ENCODE assay signal across 8 mouse cellular contexts in the genomic region with DNA sequence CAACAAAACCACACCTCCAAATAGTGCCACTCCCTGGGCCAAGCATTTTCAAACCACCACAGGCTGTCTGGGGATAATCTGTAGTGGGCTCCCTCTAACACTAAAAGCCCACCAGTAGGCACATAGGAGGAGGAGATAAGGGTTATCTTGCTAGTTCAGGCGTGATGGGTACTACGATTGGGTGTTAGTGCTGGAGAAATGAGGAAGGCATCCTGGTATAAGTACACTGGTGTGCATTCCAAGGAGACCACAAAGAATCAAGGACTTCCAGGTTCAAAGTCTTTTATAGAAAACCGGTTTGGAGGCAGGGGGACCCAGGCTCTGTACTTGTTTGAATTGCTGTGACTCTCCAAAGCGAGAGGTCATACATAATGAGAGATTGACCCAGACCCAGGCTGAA. TPM values are rescaled to one million over a fixed set of nuclear protein-coding genes. Genes with fewer than 3 reads are reported as not detected.
A peak's percentile ranks its signal among the peaks of the same experiment; 100 is the strongest.
DNase-seq lines count a peak whose midpoint lies in the region; ATAC-seq and TF ChIP-seq lines count a peak whose summit lies in the region.

No protein-coding gene starts in this region.

- H3K4me3 ChIP-seq in lung, embryonic 15.5 days = peak overlapping the region; percentile 61
- H3K4me3 ChIP-seq in embryonic facial prominence, embryonic 14.5 days (ENCODE audit: low read depth, low read length) = peak overlapping the region; percentile 77
- peak overlapping the region; percentile 74 for H3K4me3 ChIP-seq in limb, embryonic 11.5 days (ENCODE audit: low read depth, low read length)
- H3K4me3 ChIP-seq in olfactory bulb, adult 2 months (ENCODE audit: insufficient read depth, low read depth, low read length) = peak overlapping the region; percentile 97

- 8% methylated on average over 4 of the region's 4 CpGs for whole genome bisulfite sequencing in lung, embryonic 15.5 days
- 17% methylated on average over 4 of the region's 4 CpGs for WGBS in embryonic facial prominence, embryonic 14.5 days
- WGBS in limb, embryonic 11.5 days = 20% methylated on average over 4 of the region's 4 CpGs
- WGBS in olfactory bulb, adult 2 months = 23% methylated on average over 4 of the region's 4 CpGs

- no peak for TF ChIP-seq POLR2A in olfactory bulb, adult 2 months (IDR thresholded peaks at IDR 0.05; ENCODE audit: insufficient read depth, low read depth, low read length)

- H3K4me1 ChIP-seq in lung, embryonic 15.5 days = peaks cover 20% of the 10 kb centered on the region
- peaks cover 5% of the 10 kb centered on the region for H3K4me1 ChIP-seq in embryonic facial prominence, embryonic 14.5 days (ENCODE audit: control insufficient read depth, insufficient read depth, low read length)
- H3K4me1 ChIP-seq in limb, embryonic 11.5 days (ENCODE audit: control insufficient read depth, insufficient read depth, low read length) = peaks cover 11% of the 10 kb centered on the region
- H3K4me1 ChIP-seq in olfactory bulb, adult 2 months (ENCODE audit: control insufficient read depth, insufficient read depth, low read length) = peaks cover 12% of the 10 kb centered on the region

- H3K9me3 ChIP-seq in lung, embryonic 15.5 days = no peaks in the 10 kb centered on the region
- H3K9me3 ChIP-seq in embryonic facial prominence, embryonic 14.5 days (ENCODE audit: control insufficient read depth, low read length) = peaks cover 3% of the 10 kb centered on the region; the same call in 1 of the 2 replicates
- no peaks in the 10 kb centered on the region for H3K9me3 ChIP-seq in limb, embryonic 11.5 days (ENCODE audit: control insufficient read depth, low read length)

- TF ChIP-seq CTCF in olfactory bulb, adult 2 months (IDR thresholded peaks at IDR 0.05; ENCODE audit: insufficient read depth, low read depth, low read length) = no peak

- H3K27ac ChIP-seq in lung, embryonic 15.5 days = peak overlapping the region; percentile 99
- peak overlapping the region; percentile 95 for H3K27ac ChIP-seq in embryonic facial prominence, embryonic 14.5 days (replicated peaks; ENCODE audit: low read depth, low read length)
- peak overlapping the region; percentile 92 for H3K27ac ChIP-seq in limb, embryonic 11.5 days (replicated peaks; ENCODE audit: low read depth, low read length)
- H3K27ac ChIP-seq in olfactory bulb, adult 2 months (ENCODE audit: insufficient read depth, low read depth, low read length) = peak overlapping the region; percentile 63

- H3K9ac ChIP-seq in lung, embryonic 15.5 days = peak overlapping the region; percentile 83
- peak overlapping the region; percentile 87 for H3K9ac ChIP-seq in embryonic facial prominence, embryonic 14.5 days (ENCODE audit: low read depth, low read length)
- H3K9ac ChIP-seq in limb, embryonic 11.5 days (ENCODE audit: low read length) = peak overlapping the region; percentile 79

- H3K27me3 ChIP-seq in lung, embryonic 15.5 days = no peaks in the 10 kb centered on the region
- H3K27me3 ChIP-seq in embryonic facial prominence, embryonic 14.5 days (replicated peaks; ENCODE audit: control insufficient read depth, insufficient read depth, low read length) = no peaks in the 10 kb centered on the region
- H3K27me3 ChIP-seq in limb, embryonic 11.5 days (ENCODE audit: control insufficient read depth, insufficient read depth, low read length) = no peaks in the 10 kb centered on the region

- peaks cover 5% of the 10 kb centered on the region; the same call in 1 of the 2 replicates for H3K36me3 ChIP-seq in lung, embryonic 15.5 days
- peaks cover 18% of the 10 kb centered on the region; the same call in 1 of the 2 replicates for H3K36me3 ChIP-seq in embryonic facial prominence, embryonic 14.5 days (ENCODE audit: control insufficient read depth, insufficient read depth, low read length)
- H3K36me3 ChIP-seq in limb, embryonic 11.5 days (ENCODE audit: control insufficient read depth, insufficient read depth, low read length) = no peaks in the 10 kb centered on the region

- H3K4me2 ChIP-seq in lung, embryonic 15.5 days = peak overlapping the region; percentile 88
- peak overlapping the region; percentile 82 for H3K4me2 ChIP-seq in embryonic facial prominence, embryonic 14.5 days (ENCODE audit: low read depth, low read length)
- peak overlapping the region; percentile 73 for H3K4me2 ChIP-seq in limb, embryonic 11.5 days (ENCODE audit: low read depth, severe bottlenecking)

- ATAC-seq in lung, embryonic 15.5 days (ENCODE audit: borderline replicate concordance, extremely low read depth, low FRiP score, low TSS enrichment) = peak; percentile 7
- ATAC-seq in embryonic facial prominence, embryonic 14.5 days (ENCODE audit: low read depth) = peak; percentile 12; the same call in 1 of the 2 replicates
- ATAC-seq in limb, embryonic 11.5 days (ENCODE audit: insufficient number of reproducible peaks, low FRiP score, low TSS enrichment, low read depth) = 0 out of 2 replicates have a peak, but pooled peaks have one; percentile 0
- ATAC-seq in erythroid progenitor cell, adult 5-6 weeks (replicated peaks; ENCODE audit: low FRiP score, poor library complexity, severe bottlenecking) = no peak

- DNase-seq in lung, postnatal 25 days (ENCODE audit: low spot score) = no peak
- DNase-seq in embryonic facial prominence, embryonic 14.5 days (ENCODE audit: low spot score) = no peak
- peak; percentile 28 for DNase-seq in limb, embryonic 11.5 days (ENCODE audit: low spot score)
- no peak for DNase-seq in adrenal gland, adult 18-20 months (ENCODE audit: low spot score in 2 of 2)
- DNase-seq in yolk sac, embryonic 10.5 days (ENCODE audit: low spot score) = no peak

RNA-seq across cellular contexts. Expression of a gene that starts 0.4 kb away (rescaled TPM):
- 35.4 and 37.6 TPM in 2 replicates for polyA plus RNA-seq in lung, embryonic 15.5 days (2015; fragmentation: Nextera tagmentation; extraction: Ambion mirVana)
- 26.4 and 28.9 TPM in 2 replicates for polyA plus RNA-seq in embryonic facial prominence, embryonic 14.5 days (2014; fragmentation: Nextera tagmentation; extraction: Ambion mirVana)
- 25.8 and 28.1 TPM in 2 replicates for polyA plus RNA-seq in limb, embryonic 11.5 days (2014; fragmentation: Nextera tagmentation; extraction: Ambion mirVana)
- not detected in 2 replicates for polyA plus RNA-seq in olfactory bulb, adult 2 months (2012; ENCODE audit: insufficient read depth, insufficient read length, low replicate concordance, missing spikeins)
- total RNA-seq in adrenal gland, adult 18-20 months (2021) = 10 to 100 TPM; 42.2 to 43.2 TPM
- total RNA-seq in erythroid progenitor cell, adult 5-6 weeks (2015; ENCODE audit: low replicate concordance) = 4.3 and 8.0 TPM in 2 replicates
- 1.4 and 7.2 TPM in 2 replicates for total RNA-seq in erythroid progenitor cell, adult 5-6 weeks (2017; ENCODE audit: low replicate concordance)

RNA-seq across cellular contexts. Expression of a gene that starts 13.5 kb away (rescaled TPM):
- not detected in 2 replicates for polyA plus RNA-seq in lung, embryonic 15.5 days (2015; fragmentation: Nextera tagmentation; extraction: Ambion mirVana)
- polyA plus RNA-seq in embryonic facial prominence, embryonic 14.5 days (2014; fragmentation: Nextera tagmentation; extraction: Ambion mirVana) = 0.19 and 0.28 TPM in 2 replicates
- polyA plus RNA-seq in limb, embryonic 11.5 days (2014; fragmentation: Nextera tagmentation; extraction: Ambion mirVana) = 0.41 TPM in 1 of 2 replicates, not detected in the other
- polyA plus RNA-seq in olfactory bulb, adult 2 months (2012; ENCODE audit: insufficient read depth, insufficient read length, low replicate concordance, missing spikeins) = not detected in 2 replicates
- under 1 TPM; 0.19 to 0.50 TPM for total RNA-seq in adrenal gland, adult 18-20 months (2021)
- 18.4 and 35.2 TPM in 2 replicates for total RNA-seq in erythroid progenitor cell, adult 5-6 weeks (2015; ENCODE audit: low replicate concordance)
- 11.2 and 18.8 TPM in 2 replicates for total RNA-seq in erythroid progenitor cell, adult 5-6 weeks (2017; ENCODE audit: low replicate concordance)

RNA-seq across cellular contexts. Expression of a gene that starts 31.6 kb away (rescaled TPM):
- polyA plus RNA-seq in lung, embryonic 15.5 days (2015; fragmentation: Nextera tagmentation; extraction: Ambion mirVana) = 3.1 and 3.3 TPM in 2 replicates
- polyA plus RNA-seq in embryonic facial prominence, embryonic 14.5 days (2014; fragmentation: Nextera tagmentation; extraction: Ambion mirVana) = 2.5 and 2.6 TPM in 2 replicates
- polyA plus RNA-seq in limb, embryonic 11.5 days (2014; fragmentation: Nextera tagmentation; extraction: Ambion mirVana) = 2.8 and 3.6 TPM in 2 replicates
- polyA plus RNA-seq in olfactory bulb, adult 2 months (2012; ENCODE audit: insufficient read depth, insufficient read length, low replicate concordance, missing spikeins) = not detected in 2 replicates
- total RNA-seq in adrenal gland, adult 18-20 months (2021) = 1 to 10 TPM; 5.1 to 6.0 TPM
- total RNA-seq in erythroid progenitor cell, adult 5-6 weeks (2015; ENCODE audit: low replicate concordance) = 7.6 and 10.1 TPM in 2 replicates
- total RNA-seq in erythroid progenitor cell, adult 5-6 weeks (2017; ENCODE audit: low replicate concordance) = 21.7 and 22.7 TPM in 2 replicates

RNA-seq across cellular contexts. Expression of a gene that starts 34.8 kb away (rescaled TPM):
- 1.3 and 2.8 TPM in 2 replicates for polyA plus RNA-seq in lung, embryonic 15.5 days (2015; fragmentation: Nextera tagmentation; extraction: Ambion mirVana)
- 235 and 334 TPM in 2 replicates for polyA plus RNA-seq in embryonic facial prominence, embryonic 14.5 days (2014; fragmentation: Nextera tagmentation; extraction: Ambion mirVana)
- polyA plus RNA-seq in limb, embryonic 11.5 days (2014; fragmentation: Nextera tagmentation; extraction: Ambion mirVana) = 16.0 and 18.8 TPM in 2 replicates
- not detected in 2 replicates for polyA plus RNA-seq in olfactory bulb, adult 2 months (2012; ENCODE audit: insufficient read depth, insufficient read length, low replicate concordance, missing spikeins)
- 10 to 100 TPM in 1 of 2 experiments, not detected in 1; 10.0 TPM for total RNA-seq in adrenal gland, adult 18-20 months (2021)
- 2.2 TPM in 1 of 2 replicates, not detected in the other for total RNA-seq in erythroid progenitor cell, adult 5-6 weeks (2015; ENCODE audit: low replicate concordance)
- total RNA-seq in erythroid progenitor cell, adult 5-6 weeks (2017; ENCODE audit: low replicate concordance) = not detected in 2 replicates

RNA-seq across cellular contexts. Expression of a gene that starts 47.1 kb away (rescaled TPM):
- 45.6 and 46.8 TPM in 2 replicates for polyA plus RNA-seq in lung, embryonic 15.5 days (2015; fragmentation: Nextera tagmentation; extraction: Ambion mirVana)
- 44.3 and 46.3 TPM in 2 replicates for polyA plus RNA-seq in embryonic facial prominence, embryonic 14.5 days (2014; fragmentation: Nextera tagmentation; extraction: Ambion mirVana)
- polyA plus RNA-seq in limb, embryonic 11.5 days (2014; fragmentation: Nextera tagmentation; extraction: Ambion mirVana) = 50.7 and 51.3 TPM in 2 replicates
- not detected in 2 replicates for polyA plus RNA-seq in olfactory bulb, adult 2 months (2012; ENCODE audit: insufficient read depth, insufficient read length, low replicate concordance, missing spikeins)
- 10 to 100 TPM; 56.2 to 60.8 TPM for total RNA-seq in adrenal gland, adult 18-20 months (2021)
- total RNA-seq in erythroid progenitor cell, adult 5-6 weeks (2015; ENCODE audit: low replicate concordance) = 4.7 and 12.6 TPM in 2 replicates
- total RNA-seq in erythroid progenitor cell, adult 5-6 weeks (2017; ENCODE audit: low replicate concordance) = 4.1 and 4.6 TPM in 2 replicates
